Mouse (Mus musculus) lung, embryonic 15.5 days (tissue): ENCODE measurements around the gene Nipal3. TPM values are rescaled to one million over a fixed set of nuclear protein-coding genes. Genes with fewer than 3 reads are reported as not detected.
A peak's percentile ranks its signal among the peaks of the same experiment; 100 is the strongest.

Experiments
- ATAC-seq: fragments of 200-750 bp; cut with Nextera tagmentation; 2 replicates; pipeline ENCODE4 v1.8.0; 2017; ENCODE audit warnings: moderate number of reproducible peaks, borderline replicate concordance; ENCODE audit not compliant: low FRiP score, low TSS enrichment; ENCODE audit errors: extremely low read depth
- H3K27ac ChIP-seq: fragments of 300-500 bp; sonication (generic); 2 replicates; pipeline ENCODE4 v1.5.1; 2015; ENCODE audit warnings: moderate library complexity, mild to moderate bottlenecking, inconsistent platforms
- H3K27me3 ChIP-seq: fragments of 300-500 bp; sonication (generic); 2 replicates; pipeline ENCODE4 v1.6.1; 2015; ENCODE audit warnings: inconsistent platforms
- H3K36me3 ChIP-seq: fragments of 300-500 bp; sonication (generic); 2 replicates; pipeline ENCODE4 v1.6.1; 2015; ENCODE audit warnings: inconsistent platforms
- H3K4me1 ChIP-seq: fragments of 300-500 bp; sonication (generic); 2 replicates; pipeline ENCODE4 v1.6.1; 2015; ENCODE audit warnings: inconsistent platforms
- H3K4me2 ChIP-seq: fragments of 300-500 bp; sonication (generic); 2 replicates; pipeline ENCODE4 v1.6.1; 2015; ENCODE audit warnings: inconsistent platforms, mild to moderate bottlenecking, moderate library complexity
- H3K4me3 ChIP-seq: fragments of 300-500 bp; sonication (generic); 2 replicates; pipeline ENCODE4 v1.5.1; 2015; ENCODE audit warnings: mild to moderate bottlenecking, inconsistent platforms
- H3K9ac ChIP-seq: fragments of 300-500 bp; sonication (generic); 2 replicates; pipeline ENCODE4 v1.6.1; 2015; ENCODE audit warnings: inconsistent platforms
- H3K9me3 ChIP-seq: fragments of 300-500 bp; sonication (generic); 2 replicates; pipeline ENCODE4 v1.6.1; 2016; ENCODE audit warnings: inconsistent platforms
- WGBS: fragments of 180-500 bp; shearing (Covaris S2); methylation state at CpG from one replicate; pipeline ENCODE4 v1.1.7; 2015; 5-methylcytosine and 5-hydroxymethylcytosine counted together
- polyA plus RNA-seq: library from polyadenylated mRNA; unstranded; fragments of >200 nt; fragmentation: Nextera tagmentation; extraction: Ambion mirVana; gene quantifications from 2 replicates; pipeline ENCODE4 v1.2.1, GENCODE M21; 2015

Gene Nipal3
- polyA plus RNA-seq, 1 experiment from 2014 or later = 5.2 TPM

- Histone ChIP-seq H3K36me3 (no peaks in the 10 kb centered on the region), H3K4me1 (peaks cover 10% of the 10 kb centered on the region), H3K27me3 (no peaks in the 10 kb centered on the region), H3K4me2 (no peak overlapping the region), H3K9ac (no peak overlapping the region), H3K9me3 (no peaks in the 10 kb centered on the region), H3K27ac (no peak overlapping the region), H3K4me3 (no peak overlapping the region)
- ATAC-seq = no peak
- WGBS = 81% methylated on average over 3 of the region's 3 CpGs
Measured at GRCm38 (mm10) chr4:135499831-135500230, 5.0 kb upstream of the Nipal3 start.

- no peak overlapping the region for H3K27ac ChIP-seq
- no peak for ATAC-seq
- 65% methylated on average over 6 of the region's 6 CpGs for WGBS
Measured at GRCm38 (mm10) chr4:135498136-135498535, 3.3 kb upstream of the Nipal3 start.

GRCm38 (mm10) chr4:135495810-135496209 is 972 bp upstream of the Nipal3 start:
- no peak for ATAC-seq
- H3K4me2 ChIP-seq = peak overlapping the region; percentile 88
- H3K9me3 ChIP-seq = no peaks in the 10 kb centered on the region
- H3K36me3 ChIP-seq = no peaks in the 10 kb centered on the region
- 19% methylated on average over 18 of the region's 18 CpGs for WGBS
- H3K9ac ChIP-seq = no peak overlapping the region
- H3K4me1 ChIP-seq = peaks cover 21% of the 10 kb centered on the region
- no peak overlapping the region for H3K27ac ChIP-seq
- H3K4me3 ChIP-seq = peak overlapping the region; percentile 66; the same call in 1 of the 2 replicates
- no peaks in the 10 kb centered on the region for H3K27me3 ChIP-seq

More at GRCm38 (mm10) chr4:135498136-135498535, 3.3 kb upstream of the Nipal3 start:
- H3K4me3 ChIP-seq = no peak overlapping the region
- H3K4me2 ChIP-seq = no peak overlapping the region
- peaks cover 21% of the 10 kb centered on the region for H3K4me1 ChIP-seq
- no peaks in the 10 kb centered on the region for H3K36me3 ChIP-seq
- H3K9me3 ChIP-seq = no peaks in the 10 kb centered on the region
- no peaks in the 10 kb centered on the region for H3K27me3 ChIP-seq
- H3K9ac ChIP-seq = no peak overlapping the region

GRCm38 (mm10) chr4:135495397-135495791 is 556 bp upstream of the Nipal3 start:
- ATAC-seq = no peak
- H3K9ac ChIP-seq = 0 out of 2 replicates have a peak overlapping the region, but pooled peaks have one; percentile 52
- no peaks in the 10 kb centered on the region for H3K9me3 ChIP-seq
- H3K27me3 ChIP-seq = no peaks in the 10 kb centered on the region
- WGBS = 12% methylated on average over 9 of the region's 9 CpGs
- peaks cover 21% of the 10 kb centered on the region for H3K4me1 ChIP-seq
- no peaks in the 10 kb centered on the region for H3K36me3 ChIP-seq
- H3K4me3 ChIP-seq = peak overlapping the region; percentile 66
- H3K27ac ChIP-seq = peak overlapping the region; percentile 84
- peak overlapping the region; percentile 88 for H3K4me2 ChIP-seq

GRCm38 (mm10) chr4:135493691-135494520 is 932 bp downstream of the Nipal3 start:
- Histone ChIP-seq H3K9ac (peak overlapping the region; percentile 42), H3K9me3 (no peaks in the 10 kb centered on the region), H3K27ac (peak overlapping the region; percentile 74), H3K36me3 (peaks cover 3% of the 10 kb centered on the region; the same call in 1 of the 2 replicates), H3K27me3 (no peaks in the 10 kb centered on the region), H3K4me2 (peak overlapping the region; percentile 88), H3K4me3 (peak overlapping the region; percentile 66), H3K4me1 (peaks cover 21% of the 10 kb centered on the region)
- ATAC-seq = no peak
- 1% methylated on average over 33 of the region's 33 CpGs for WGBS

- Histone ChIP-seq H3K9me3 (no peaks in the 10 kb centered on the region), H3K9ac (no peak overlapping the region), H3K27me3 (no peaks in the 10 kb centered on the region), H3K27ac (peak overlapping the region; percentile 74), H3K4me2 (peak overlapping the region; percentile 88), H3K4me1 (peaks cover 21% of the 10 kb centered on the region), H3K4me3 (peak overlapping the region; percentile 66), H3K36me3 (peaks cover 3% of the 10 kb centered on the region; the same call in 1 of the 2 replicates)
- 49% methylated on average over 4 of the region's 4 CpGs for WGBS
- no peak for ATAC-seq
Measured at GRCm38 (mm10) chr4:135493271-135493670, 1.6 kb downstream of the Nipal3 start.

- no peak overlapping the region for H3K4me3 ChIP-seq
- no peak overlapping the region for H3K9ac ChIP-seq
- no peak overlapping the region for H3K27ac ChIP-seq
- H3K4me1 ChIP-seq = peaks cover 9% of the 10 kb centered on the region
- no peaks in the 10 kb centered on the region for H3K27me3 ChIP-seq
- peaks cover 3% of the 10 kb centered on the region; the same call in 1 of the 2 replicates for H3K36me3 ChIP-seq
- H3K4me2 ChIP-seq = no peak overlapping the region
- 80% methylated on average over 7 of the region's 7 CpGs for WGBS
- H3K9me3 ChIP-seq = no peaks in the 10 kb centered on the region
- ATAC-seq = no peak
Measured at GRCm38 (mm10) chr4:135489256-135489655, 5.6 kb downstream of the Nipal3 start.

GRCm38 (mm10) chr4:135486352-135486751 is 8.5 kb downstream of the Nipal3 start:
- no peak overlapping the region for H3K9ac ChIP-seq
- no peak for ATAC-seq
- no peak overlapping the region for H3K27ac ChIP-seq
- H3K27me3 ChIP-seq = no peaks in the 10 kb centered on the region
- no peaks in the 10 kb centered on the region for H3K4me1 ChIP-seq
- H3K4me2 ChIP-seq = no peak overlapping the region
- H3K4me3 ChIP-seq = no peak overlapping the region
- H3K36me3 ChIP-seq = peaks cover 3% of the 10 kb centered on the region; the same call in 1 of the 2 replicates
- 82% methylated on average over 11 of the region's 11 CpGs for WGBS
- H3K9me3 ChIP-seq = no peaks in the 10 kb centered on the region

- 59% methylated on average over 10 of the region's 10 CpGs for WGBS
- H3K4me3 ChIP-seq = no peak overlapping the region
- H3K27ac ChIP-seq = no peak overlapping the region
- no peak overlapping the region for H3K4me2 ChIP-seq
- H3K27me3 ChIP-seq = no peaks in the 10 kb centered on the region
- no peak overlapping the region for H3K9ac ChIP-seq
- ATAC-seq = no peak
- no peaks in the 10 kb centered on the region for H3K9me3 ChIP-seq
- H3K4me1 ChIP-seq = no peaks in the 10 kb centered on the region
- peaks cover 3% of the 10 kb centered on the region; the same call in 1 of the 2 replicates for H3K36me3 ChIP-seq
Measured at GRCm38 (mm10) chr4:135485086-135485485, 9.8 kb downstream of the Nipal3 start.

GRCm38 (mm10) chr4:135480370-135480769 is 14.5 kb downstream of the Nipal3 start:
- Histone ChIP-seq H3K9ac (no peak overlapping the region), H3K27me3 (no peaks in the 10 kb centered on the region), H3K9me3 (no peaks in the 10 kb centered on the region), H3K4me3 (no peak overlapping the region), H3K4me1 (no peaks in the 10 kb centered on the region), H3K36me3 (no peaks in the 10 kb centered on the region), H3K4me2 (no peak overlapping the region), H3K27ac (no peak overlapping the region)
- ATAC-seq = no peak
- 75% methylated on average over 9 of the region's 9 CpGs for WGBS

GRCm38 (mm10) chr4:135477851-135478250 is 17.0 kb downstream of the Nipal3 start:
- no peaks in the 10 kb centered on the region for H3K9me3 ChIP-seq
- no peaks in the 10 kb centered on the region for H3K4me1 ChIP-seq
- H3K36me3 ChIP-seq = no peaks in the 10 kb centered on the region
- H3K27ac ChIP-seq = no peak overlapping the region
- WGBS = 86% methylated on average over 10 of the region's 10 CpGs
- ATAC-seq = no peak
- H3K27me3 ChIP-seq = no peaks in the 10 kb centered on the region
- no peak overlapping the region for H3K4me3 ChIP-seq
- no peak overlapping the region for H3K9ac ChIP-seq
- H3K4me2 ChIP-seq = no peak overlapping the region

GRCm38 (mm10) chr4:135463406-135463805 is 31.4 kb downstream of the Nipal3 start:
- WGBS = 88% methylated on average over 11 of the region's 11 CpGs
- ATAC-seq = no peak
- Histone ChIP-seq H3K36me3 (no peaks in the 10 kb centered on the region), H3K4me1 (no peaks in the 10 kb centered on the region), H3K4me3 (no peak overlapping the region), H3K27me3 (no peaks in the 10 kb centered on the region), H3K9ac (no peak overlapping the region), H3K27ac (no peak overlapping the region), H3K4me2 (no peak overlapping the region), H3K9me3 (no peaks in the 10 kb centered on the region)
